Mouse (Mus musculus): ENCODE results near the gene Ankrd6.

Gene Ankrd6

GRCm38 (mm10) chr4:32905913-32906312 is 44.7 kb downstream of the Ankrd6 start:
- DNase-seq (ENCODE audit: low read depth, low spot score) = no peak

DNA sequence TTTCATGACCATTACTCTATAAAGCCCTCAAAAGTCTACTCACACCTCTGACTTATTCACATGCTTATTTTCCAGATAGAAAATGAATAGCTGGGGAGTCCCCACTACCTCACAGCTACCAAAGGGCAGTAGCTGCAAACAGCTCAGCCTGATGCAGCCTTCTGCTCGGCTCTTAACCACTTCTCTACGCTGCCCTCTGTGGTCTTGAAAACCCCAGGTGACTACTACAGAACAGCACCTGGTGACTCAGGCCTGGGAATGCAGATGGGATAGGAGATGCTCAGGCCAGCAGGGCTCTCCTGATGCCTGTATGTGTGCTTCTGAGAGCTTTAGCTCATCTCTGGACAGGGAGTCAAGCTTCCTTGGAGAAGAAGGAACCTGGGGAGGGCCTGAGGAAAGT is 45.3 kb downstream of the Ankrd6 start:
- DNase-seq (ENCODE audit: low read depth, low spot score) = no peak

DNA sequence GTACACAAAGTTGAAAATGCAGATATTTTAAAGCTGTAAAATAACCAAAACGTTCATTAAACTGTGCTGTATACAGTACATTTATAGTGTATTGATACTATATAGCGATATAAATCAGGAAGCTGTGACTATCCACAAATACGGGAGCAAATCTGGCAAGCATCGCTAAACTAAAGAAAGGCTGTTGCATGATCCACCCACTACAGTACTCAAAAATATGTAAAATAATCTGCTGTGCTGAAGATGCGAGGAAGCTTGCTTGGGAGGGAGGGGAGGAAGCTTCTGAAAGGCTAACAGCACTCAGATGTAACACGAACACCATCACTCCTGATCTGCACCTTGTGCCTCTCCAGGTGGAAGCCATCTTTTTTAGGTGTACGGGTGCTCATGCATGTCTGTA is 46.8 kb downstream of the Ankrd6 start:
- no peak for DNase-seq (ENCODE audit: low read depth, low spot score)

- DNase-seq (ENCODE audit: low read depth, low spot score) = no peak
Observed at GRCm38 (mm10) chr4:32899051-32899450, 51.6 kb downstream of the Ankrd6 start.

DNA sequence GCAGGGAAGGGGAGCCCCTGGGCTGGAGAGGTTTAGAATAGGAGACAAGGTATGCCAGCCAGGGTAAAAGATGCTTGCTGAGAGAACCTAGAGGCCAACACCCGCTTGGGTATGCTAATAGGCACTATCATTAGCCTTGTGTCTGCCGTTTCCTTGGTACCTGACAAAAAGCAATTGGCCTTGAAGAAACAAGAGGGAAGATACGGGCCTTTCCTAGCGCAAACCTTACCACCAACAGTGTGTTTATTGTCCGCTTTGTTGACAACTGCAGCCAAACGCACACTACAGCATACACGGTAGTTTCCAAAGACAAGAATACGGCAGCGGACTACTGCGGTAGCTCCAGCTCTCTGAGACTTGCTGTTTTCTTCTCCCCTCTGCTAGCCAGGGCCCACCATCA is 59.3 kb downstream of the Ankrd6 start:
- DNase-seq (ENCODE audit: low read depth, low spot score) = no peak

- DNase-seq (ENCODE audit: low read depth, low spot score) = no peak
Observed at GRCm38 (mm10) chr4:32890735-32891098, 59.9 kb downstream of the Ankrd6 start.

GRCm38 (mm10) chr4:32889996-32890734 is 60.5 kb downstream of the Ankrd6 start:
- no peak for DNase-seq (ENCODE audit: low read depth, low spot score)

DNA sequence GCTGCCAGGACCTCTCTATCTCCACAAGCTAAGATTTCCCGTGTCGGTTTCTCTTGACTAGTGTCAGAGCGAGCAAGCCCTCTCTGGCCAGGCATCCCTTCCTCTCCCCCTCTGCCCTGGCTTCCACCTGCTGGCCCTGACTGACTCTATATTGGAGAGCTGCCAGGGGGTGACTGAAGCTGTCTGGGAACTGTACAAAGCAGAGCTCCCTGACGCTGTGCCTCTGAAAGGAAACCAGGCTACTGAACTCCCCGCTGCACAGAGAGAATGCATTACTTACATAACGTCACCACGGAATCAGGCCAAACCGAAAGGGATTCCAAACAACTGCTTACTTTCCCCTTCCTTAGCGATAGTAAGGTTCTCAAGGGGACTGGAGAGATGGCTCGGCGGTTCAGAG is 61.4 kb downstream of the Ankrd6 start:
- no peak for DNase-seq (ENCODE audit: low read depth, low spot score)

DNA sequence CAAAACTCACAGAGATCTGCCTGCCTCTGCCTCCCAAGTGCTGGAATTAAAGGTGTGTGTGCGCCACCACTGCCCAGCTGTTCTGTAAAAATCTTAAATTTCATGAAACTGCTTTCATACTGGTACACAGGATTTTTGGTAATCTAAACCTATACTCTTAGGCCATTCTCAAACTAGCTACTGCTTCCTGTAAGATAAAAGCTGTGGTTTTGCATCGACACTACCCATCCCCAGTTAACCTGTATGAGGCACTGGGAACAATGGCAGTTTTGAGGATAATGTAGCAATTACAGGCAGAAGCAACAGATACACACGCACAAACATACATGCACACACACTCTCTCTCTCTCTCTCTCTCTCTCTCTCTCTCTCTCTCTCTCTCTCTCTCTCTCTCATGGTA is 64.2 kb downstream of the Ankrd6 start:
- DNase-seq (ENCODE audit: low read depth, low spot score) = no peak

DNA sequence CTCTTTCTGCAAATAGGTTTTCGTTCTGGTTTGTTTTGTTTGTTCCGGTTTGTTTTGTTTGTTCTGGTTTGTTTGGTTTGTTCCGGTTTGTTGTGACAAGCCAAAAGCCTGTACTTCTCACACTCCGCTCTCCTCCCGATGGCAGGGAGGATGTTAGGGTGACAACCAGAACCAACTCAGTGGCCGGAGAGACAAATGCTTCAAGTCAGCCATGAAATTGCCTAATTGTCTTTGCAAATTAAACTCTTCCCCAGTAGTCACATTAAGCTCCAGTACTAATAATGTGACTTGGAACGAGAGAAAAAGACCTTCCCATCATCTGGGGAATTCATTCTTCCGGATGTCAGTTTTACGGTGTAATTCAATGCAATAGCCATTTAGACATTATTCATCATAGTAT is 66.0 kb downstream of the Ankrd6 start:
- no peak for DNase-seq (ENCODE audit: low read depth, low spot score)

GRCm38 (mm10) chr4:32881001-32881400 is 69.6 kb downstream of the Ankrd6 start:
- DNase-seq (ENCODE audit: low read depth, low spot score) = no peak

- no peak for DNase-seq (ENCODE audit: low read depth, low spot score)
Observed at GRCm38 (mm10) chr4:32874669-32875068, 76.0 kb downstream of the Ankrd6 start.

DNA sequence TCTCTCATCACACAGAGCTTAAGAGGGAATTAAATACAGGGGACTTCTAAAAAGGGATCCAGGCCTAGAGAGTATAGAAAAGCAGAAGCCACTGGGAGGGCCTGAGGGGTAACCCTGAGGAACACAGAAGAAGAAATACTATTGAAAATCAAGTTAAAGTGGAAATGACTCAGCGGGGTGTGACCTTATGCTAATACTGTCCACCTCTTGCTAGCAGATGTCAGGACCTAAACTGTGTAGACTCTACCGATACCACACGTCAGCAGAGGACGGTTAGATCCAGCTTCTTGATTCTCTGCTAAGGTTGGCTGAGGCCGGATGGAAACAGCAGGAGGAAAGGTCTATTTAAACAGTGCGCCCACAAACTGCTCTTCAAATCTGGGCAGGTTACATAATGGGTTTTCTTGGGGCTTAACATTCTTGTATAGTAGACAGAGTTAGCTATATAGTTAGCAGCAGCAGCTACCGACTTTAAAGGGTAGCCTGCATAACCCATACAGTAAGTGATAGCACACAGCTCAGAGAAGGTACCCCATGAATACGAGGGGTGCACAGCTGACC is 78.4 kb downstream of the Ankrd6 start:
- DNase-seq (ENCODE audit: low read depth, low spot score) = no peak

DNA sequence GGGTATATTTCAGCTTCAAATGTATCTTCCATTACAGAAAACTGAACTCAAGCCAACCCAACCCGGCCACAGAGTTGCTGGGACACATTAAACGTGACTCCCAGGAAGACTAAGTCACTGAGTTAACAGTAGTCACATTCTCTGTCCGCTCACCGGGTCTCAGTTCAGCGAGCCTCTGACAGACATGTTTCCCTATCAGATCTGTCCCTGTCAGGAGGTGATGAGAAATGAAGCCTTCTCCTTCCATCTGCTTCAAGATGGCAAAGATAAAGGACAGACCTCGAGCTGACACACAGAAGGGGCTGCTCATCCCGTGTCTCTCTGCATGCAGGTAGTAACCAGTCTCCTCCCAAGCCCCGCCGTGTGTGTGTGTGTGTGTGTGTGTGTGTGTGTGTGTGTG is 81.3 kb downstream of the Ankrd6 start:
- no peak for DNase-seq (ENCODE audit: low read depth, low spot score)

DNA sequence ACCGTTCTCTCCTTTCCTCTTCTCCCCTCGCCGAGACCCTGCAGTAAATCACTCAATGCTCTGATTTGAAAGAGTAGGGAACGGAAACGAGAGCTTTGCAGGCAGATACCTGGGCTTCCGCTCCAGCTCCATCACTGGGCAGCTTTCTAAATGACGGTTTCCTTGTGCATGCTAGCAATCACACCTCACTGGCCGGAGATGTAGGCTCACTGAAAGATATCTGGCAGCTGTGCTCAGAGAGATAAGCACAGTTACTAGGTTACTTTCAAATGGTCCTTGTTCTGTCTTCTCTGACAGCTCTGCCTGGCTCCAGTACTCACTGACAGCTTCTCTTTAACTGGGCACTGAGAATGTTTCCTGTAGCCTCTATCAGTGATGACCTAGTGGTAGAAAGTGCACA is 81.8 kb downstream of the Ankrd6 start:
- DNase-seq (ENCODE audit: low read depth, low spot score) = no peak

- no peak for DNase-seq (ENCODE audit: low read depth, low spot score)
Observed at GRCm38 (mm10) chr4:32868437-32868836, 82.2 kb downstream of the Ankrd6 start.

DNA sequence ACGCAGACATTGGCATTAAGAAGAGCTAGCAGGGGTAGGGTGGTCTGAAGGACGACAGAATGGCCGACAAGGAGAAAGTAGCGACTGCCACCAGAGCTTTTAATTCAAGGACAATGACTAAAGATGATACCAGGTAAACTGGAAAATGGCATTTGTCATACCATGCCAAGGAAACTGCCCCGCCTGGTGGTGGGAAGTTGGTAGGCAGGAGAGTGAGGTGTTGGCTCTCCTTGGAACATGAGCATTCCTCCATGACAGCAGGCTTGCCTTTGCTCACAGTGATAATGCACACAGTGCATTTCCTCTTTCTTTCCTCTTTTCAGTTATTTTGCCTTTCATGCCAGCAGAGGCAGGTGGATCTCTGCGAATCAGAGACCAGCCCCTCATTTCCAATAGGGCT is 83.2 kb downstream of the Ankrd6 start:
- DNase-seq (ENCODE audit: low read depth, low spot score) = no peak

DNA sequence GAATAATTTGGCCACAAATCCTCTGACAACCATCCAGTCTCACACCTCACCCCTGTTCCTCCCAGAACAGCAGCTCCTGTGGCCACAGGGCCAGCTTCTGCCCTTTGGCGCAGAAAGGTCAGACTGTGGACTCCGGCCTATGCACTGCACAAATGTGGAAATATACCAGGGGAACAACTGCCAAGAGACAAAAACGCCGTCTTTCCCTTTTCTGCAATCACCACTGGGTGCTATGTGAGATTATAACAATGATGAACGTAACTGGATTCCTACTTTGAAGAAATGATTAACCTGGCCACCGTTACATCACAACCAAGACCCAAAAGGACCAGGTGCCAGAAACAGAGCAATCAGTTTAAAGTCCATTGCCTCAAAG is 85.8 kb downstream of the Ankrd6 start:
- DNase-seq (ENCODE audit: low read depth, low spot score) = no peak

GRCm38 (mm10) chr4:32864131-32864866 is 86.3 kb downstream of the Ankrd6 start:
- no peak for DNase-seq (ENCODE audit: low read depth, low spot score)

DNA sequence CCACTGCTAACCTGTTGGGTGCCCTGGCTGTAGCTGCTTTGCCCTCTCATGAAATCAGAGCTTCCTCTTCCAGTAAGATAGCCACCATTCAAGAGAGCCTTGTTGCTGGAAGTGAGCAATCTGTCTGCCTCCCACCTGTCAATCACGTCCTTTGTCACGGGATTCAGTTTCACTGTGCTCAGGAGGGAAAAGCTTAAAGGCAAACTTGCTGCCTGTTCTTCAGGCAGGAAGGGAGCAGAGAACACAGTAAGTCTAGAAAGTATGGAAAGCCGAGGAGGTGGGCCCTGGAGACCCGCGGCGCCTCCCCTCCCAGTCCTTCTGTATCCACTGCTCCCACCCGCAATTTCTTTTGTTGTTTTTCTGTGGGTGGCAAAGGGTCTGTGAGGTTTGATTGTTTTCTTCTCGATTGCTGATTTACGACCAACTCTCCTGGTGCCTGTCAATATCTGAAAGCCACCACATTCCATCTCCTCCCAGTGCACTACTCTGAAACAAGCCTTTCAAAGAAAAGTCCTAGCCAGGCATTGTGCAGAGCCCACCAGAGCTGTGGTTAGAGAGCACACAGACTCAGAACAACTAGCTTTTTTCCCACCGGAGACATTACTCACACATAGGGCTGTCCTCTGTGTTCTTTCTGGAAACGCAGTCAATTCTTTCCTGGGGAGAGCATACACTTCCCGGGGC is 87.1 kb downstream of the Ankrd6 start:
- no peak for DNase-seq (ENCODE audit: low read depth, low spot score)

DNA sequence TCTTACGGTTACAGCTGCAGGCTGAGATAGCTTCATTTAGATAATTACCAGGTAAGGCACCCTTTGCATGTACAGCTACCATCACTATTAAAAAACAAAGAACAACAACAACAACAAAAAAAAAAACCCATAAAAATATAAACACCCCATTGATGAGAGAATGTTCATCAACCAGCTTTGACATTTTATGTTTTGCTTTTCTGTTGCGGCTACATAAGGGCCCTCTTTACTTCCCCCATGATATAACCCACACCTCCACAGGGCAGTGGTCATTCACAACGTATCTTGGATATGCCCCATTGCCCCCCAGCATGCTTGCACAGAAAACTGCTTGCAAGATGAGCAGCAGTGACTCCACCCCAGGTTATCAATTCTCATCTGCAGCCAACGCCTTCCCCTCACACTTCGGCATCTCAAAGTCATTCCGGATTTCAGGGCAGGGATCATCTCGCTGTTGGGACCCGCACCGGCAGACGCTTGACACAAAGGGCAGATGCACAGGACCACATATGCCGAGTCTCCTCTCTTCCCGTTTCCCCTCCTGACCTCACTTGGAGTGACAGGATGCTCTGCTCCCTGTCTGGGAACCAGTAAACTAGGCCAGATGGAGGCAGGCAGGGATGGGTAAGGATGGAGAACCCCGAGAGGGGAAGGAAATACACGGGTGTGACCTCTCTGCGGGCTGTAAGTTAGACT is 87.7 kb downstream of the Ankrd6 start:
- no peak for DNase-seq (ENCODE audit: low read depth, low spot score)

Measured in WW6 (cell line).